Mouse (Mus musculus): Measurements from ENCODE around the gene Plekha7. TPM values are rescaled to one million over a fixed set of nuclear protein-coding genes. Genes with fewer than 3 reads are reported as not detected.
A peak's percentile ranks its signal among the peaks of the same experiment; 100 is the strongest.

Gene Plekha7
- polyA plus RNA-seq, 1 experiment from 2014 or later: 55.9 TPM

- H3K9ac ChIP-seq: no peak overlapping the region
- H3K4me2 ChIP-seq: no peak overlapping the region
- H3K36me3 ChIP-seq: peaks cover 82% of the 10 kb centered on the region
Observed at GRCm38 (mm10) chr7:116156072-116156893, 151.9 kb downstream of the Plekha7 start.

GRCm38 (mm10) chr7:116153781-116154368 lies 154.3 kb downstream of the Plekha7 start:
- ATAC-seq (ENCODE audit: insufficient number of reproducible peaks, low FRiP score): no peak
- Histone ChIP-seq H3K4me1 (replicated peaks) (peaks cover 4% of the 10 kb centered on the region; the same call in 1 of the 2 replicates), H3K4me2 (no peak overlapping the region), H3K4me3 (no peak overlapping the region), H3K27me3 (replicated peaks) (no peaks in the 10 kb centered on the region), H3K9ac (no peak overlapping the region), H3K36me3 (peaks cover 76% of the 10 kb centered on the region), H3K27ac (ENCODE audit: poor library complexity, severe bottlenecking) (no peak overlapping the region), H3K9me3 (replicated peaks) (no peaks in the 10 kb centered on the region)
- 47% methylated on average over 2 of the region's 2 CpGs for WGBS

More at GRCm38 (mm10) chr7:116156072-116156893, 151.9 kb downstream of the Plekha7 start:
- 53% methylated on average over 17 of the region's 17 CpGs for WGBS
- peak; percentile 40 for ATAC-seq (ENCODE audit: insufficient number of reproducible peaks, low FRiP score)
- Histone ChIP-seq H3K27me3 (replicated peaks) (no peaks in the 10 kb centered on the region), H3K4me1 (replicated peaks) (peaks cover 4% of the 10 kb centered on the region; the same call in 1 of the 2 replicates), H3K27ac (ENCODE audit: poor library complexity, severe bottlenecking) (no peak overlapping the region), H3K4me3 (no peak overlapping the region), H3K9me3 (replicated peaks) (no peaks in the 10 kb centered on the region)

- 59% methylated on average over 4 of the region's 4 CpGs for WGBS
- H3K36me3 ChIP-seq: peaks cover 65% of the 10 kb centered on the region
Observed at GRCm38 (mm10) chr7:116149568-116149967, 158.6 kb downstream of the Plekha7 start.

GRCm38 (mm10) chr7:116147114-116147513 lies 161.1 kb downstream of the Plekha7 start:
- Histone ChIP-seq H3K4me3 (no peak overlapping the region), H3K36me3 (peaks cover 61% of the 10 kb centered on the region), H3K9ac (no peak overlapping the region), H3K27me3 (replicated peaks) (no peaks in the 10 kb centered on the region), H3K27ac (ENCODE audit: poor library complexity, severe bottlenecking) (no peak overlapping the region), H3K4me1 (replicated peaks) (no peaks in the 10 kb centered on the region), H3K9me3 (replicated peaks) (no peaks in the 10 kb centered on the region), H3K4me2 (no peak overlapping the region)
- no peak for ATAC-seq (ENCODE audit: insufficient number of reproducible peaks, low FRiP score)
- WGBS: 94% methylated on average over 2 of the region's 2 CpGs

More at GRCm38 (mm10) chr7:116149568-116149967, 158.6 kb downstream of the Plekha7 start:
- H3K9me3 ChIP-seq (replicated peaks): no peaks in the 10 kb centered on the region
- H3K27ac ChIP-seq (ENCODE audit: poor library complexity, severe bottlenecking): no peak overlapping the region
- no peaks in the 10 kb centered on the region for H3K4me1 ChIP-seq (replicated peaks)
- no peak overlapping the region for H3K9ac ChIP-seq
- ATAC-seq (ENCODE audit: insufficient number of reproducible peaks, low FRiP score): no peak
- no peak overlapping the region for H3K4me2 ChIP-seq
- no peaks in the 10 kb centered on the region for H3K27me3 ChIP-seq (replicated peaks)
- no peak overlapping the region for H3K4me3 ChIP-seq

GRCm38 (mm10) chr7:116145030-116145429 lies 163.1 kb downstream of the Plekha7 start:
- no peak for ATAC-seq (ENCODE audit: insufficient number of reproducible peaks, low FRiP score)
- H3K27ac ChIP-seq (ENCODE audit: poor library complexity, severe bottlenecking): no peak overlapping the region
- H3K4me3 ChIP-seq: no peak overlapping the region
- no peaks in the 10 kb centered on the region for H3K9me3 ChIP-seq (replicated peaks)
- WGBS: 91% methylated on average over 6 of the region's 6 CpGs
- no peak overlapping the region for H3K9ac ChIP-seq
- no peak overlapping the region for H3K4me2 ChIP-seq
- no peaks in the 10 kb centered on the region for H3K4me1 ChIP-seq (replicated peaks)
- peaks cover 74% of the 10 kb centered on the region for H3K36me3 ChIP-seq
- H3K27me3 ChIP-seq (replicated peaks): no peaks in the 10 kb centered on the region

GRCm38 (mm10) chr7:116137671-116138070 lies 170.5 kb downstream of the Plekha7 start:
- Histone ChIP-seq H3K27ac (ENCODE audit: poor library complexity, severe bottlenecking) (no peak overlapping the region), H3K9ac (no peak overlapping the region), H3K27me3 (replicated peaks) (no peaks in the 10 kb centered on the region), H3K9me3 (replicated peaks) (no peaks in the 10 kb centered on the region), H3K4me3 (no peak overlapping the region), H3K4me1 (replicated peaks) (peaks cover 14% of the 10 kb centered on the region), H3K4me2 (no peak overlapping the region), H3K36me3 (peaks cover 83% of the 10 kb centered on the region)
- 62% methylated on average over 3 of the region's 3 CpGs for WGBS
- ATAC-seq (ENCODE audit: insufficient number of reproducible peaks, low FRiP score): no peak

- Histone ChIP-seq H3K27me3 (replicated peaks) (no peaks in the 10 kb centered on the region), H3K4me3 (no peak overlapping the region), H3K4me1 (replicated peaks) (peaks cover 19% of the 10 kb centered on the region), H3K9ac (no peak overlapping the region), H3K9me3 (replicated peaks) (no peaks in the 10 kb centered on the region), H3K27ac (ENCODE audit: poor library complexity, severe bottlenecking) (no peak overlapping the region), H3K36me3 (peaks cover 78% of the 10 kb centered on the region), H3K4me2 (no peak overlapping the region)
- no peak for ATAC-seq (ENCODE audit: insufficient number of reproducible peaks, low FRiP score)
- 75% methylated on average over 12 of the region's 12 CpGs for WGBS
Observed at GRCm38 (mm10) chr7:116137149-116137548, 171.0 kb downstream of the Plekha7 start.

GRCm38 (mm10) chr7:116134413-116135292 lies 173.5 kb downstream of the Plekha7 start:
- Histone ChIP-seq H3K4me2 (no peak overlapping the region), H3K4me3 (no peak overlapping the region), H3K9ac (no peak overlapping the region), H3K27me3 (replicated peaks) (no peaks in the 10 kb centered on the region), H3K4me1 (replicated peaks) (peaks cover 28% of the 10 kb centered on the region), H3K36me3 (peaks cover 59% of the 10 kb centered on the region), H3K9me3 (replicated peaks) (no peaks in the 10 kb centered on the region), H3K27ac (ENCODE audit: poor library complexity, severe bottlenecking) (no peak overlapping the region)
- WGBS: 71% methylated on average over 31 of the region's 31 CpGs
- ATAC-seq (ENCODE audit: insufficient number of reproducible peaks, low FRiP score): no peak

- Histone ChIP-seq H3K36me3 (peaks cover 56% of the 10 kb centered on the region), H3K4me1 (replicated peaks) (peaks cover 23% of the 10 kb centered on the region), H3K27ac (ENCODE audit: poor library complexity, severe bottlenecking) (peak overlapping the region; percentile 56), H3K4me3 (no peak overlapping the region), H3K4me2 (no peak overlapping the region), H3K9me3 (replicated peaks) (no peaks in the 10 kb centered on the region), H3K9ac (peak overlapping the region; percentile 16; the same call in 1 of the 2 replicates), H3K27me3 (replicated peaks) (no peaks in the 10 kb centered on the region)
- ATAC-seq (ENCODE audit: insufficient number of reproducible peaks, low FRiP score): no peak
- 6% methylated on average over 5 of the region's 5 CpGs for WGBS
Observed at GRCm38 (mm10) chr7:116132078-116132477, 176.1 kb downstream of the Plekha7 start.

- Histone ChIP-seq H3K4me2 (no peak overlapping the region), H3K36me3 (peaks cover 55% of the 10 kb centered on the region), H3K27ac (ENCODE audit: poor library complexity, severe bottlenecking) (peak overlapping the region; percentile 56; the same call in 1 of the 2 replicates), H3K4me3 (no peak overlapping the region), H3K4me1 (replicated peaks) (peaks cover 23% of the 10 kb centered on the region), H3K9ac (no peak overlapping the region), H3K9me3 (replicated peaks) (no peaks in the 10 kb centered on the region), H3K27me3 (replicated peaks) (no peaks in the 10 kb centered on the region)
- no peak for ATAC-seq (ENCODE audit: insufficient number of reproducible peaks, low FRiP score)
- 14% methylated on average over 4 of the region's 4 CpGs for WGBS
Observed at GRCm38 (mm10) chr7:116131390-116131789, 176.8 kb downstream of the Plekha7 start.

- 88% methylated on average over 10 of the region's 10 CpGs for WGBS
Observed at GRCm38 (mm10) chr7:116129374-116129773, 178.8 kb downstream of the Plekha7 start.

More at GRCm38 (mm10) chr7:116129374-116129773, 178.8 kb downstream of the Plekha7 start:
- Histone ChIP-seq H3K4me3 (no peak overlapping the region), H3K9ac (no peak overlapping the region), H3K27ac (ENCODE audit: poor library complexity, severe bottlenecking) (no peak overlapping the region), H3K36me3 (peaks cover 53% of the 10 kb centered on the region), H3K9me3 (replicated peaks) (no peaks in the 10 kb centered on the region), H3K27me3 (replicated peaks) (no peaks in the 10 kb centered on the region), H3K4me1 (replicated peaks) (peaks cover 23% of the 10 kb centered on the region), H3K4me2 (no peak overlapping the region)
- no peak for ATAC-seq (ENCODE audit: insufficient number of reproducible peaks, low FRiP score)
